Mouse (Mus musculus) heart, embryonic 12.5 days (tissue): Measurements from ENCODE around the gene 4930444G20Rik. TPM values are rescaled to one million over a fixed set of nuclear protein-coding genes. Genes with fewer than 3 reads are reported as not detected.

Experiments
- ATAC-seq: fragments of 200-750 bp; cut with Nextera tagmentation; 2 replicates; pipeline ENCODE4 v1.8.0; 2017; ENCODE audit warnings: moderate TSS enrichment, moderate library complexity; ENCODE audit not compliant: insufficient number of reproducible peaks, low FRiP score
- H3K27ac ChIP-seq: fragments of 300-500 bp; sonication (generic); 2 replicates; pipeline ENCODE4 v1.5.1; 2016; ENCODE audit warnings: mild to moderate bottlenecking, moderate library complexity; ENCODE audit not compliant: poor library complexity, severe bottlenecking
- H3K27me3 ChIP-seq: fragments of 300-500 bp; sonication (generic); replicated peaks from 2 replicates; pipeline ENCODE4 v1.6.1; 2016; ENCODE audit warnings: mild to moderate bottlenecking, moderate library complexity
- H3K36me3 ChIP-seq: fragments of 300-500 bp; sonication (generic); 2 replicates; pipeline ENCODE4 v1.6.1; 2016; ENCODE audit warnings: mild to moderate bottlenecking, moderate library complexity
- H3K4me1 ChIP-seq: fragments of 300-500 bp; sonication (generic); replicated peaks from 2 replicates; pipeline ENCODE4 v1.6.1; 2016; ENCODE audit warnings: mild to moderate bottlenecking
- H3K4me2 ChIP-seq: fragments of 300-500 bp; sonication (generic); 2 replicates; pipeline ENCODE4 v1.6.1; 2016; ENCODE audit warnings: mild to moderate bottlenecking, moderate library complexity
- H3K4me3 ChIP-seq: fragments of 300-500 bp; sonication (generic); 2 replicates; pipeline ENCODE4 v1.5.1; 2016; ENCODE audit warnings: mild to moderate bottlenecking
- H3K9ac ChIP-seq: fragments of 300-500 bp; sonication (generic); 2 replicates; pipeline ENCODE4 v1.6.1; 2016; ENCODE audit warnings: mild to moderate bottlenecking, moderate library complexity
- H3K9me3 ChIP-seq: fragments of 300-500 bp; sonication (generic); replicated peaks from 2 replicates; pipeline ENCODE4 v1.6.1; 2016; ENCODE audit warnings: mild to moderate bottlenecking, moderate library complexity
- WGBS: fragments of 180-500 bp; shearing (Covaris S2); methylation state at CpG from one replicate; pipeline ENCODE4 v1.1.7; 2016; 5-methylcytosine and 5-hydroxymethylcytosine counted together
- polyA plus RNA-seq: library from polyadenylated mRNA; unstranded; fragments of >200 nt; fragmentation: Nextera tagmentation; extraction: Ambion mirVana; gene quantifications from 2 replicates; pipeline ENCODE4 v1.2.1, GENCODE M21; 2016

Gene 4930444G20Rik
- polyA plus RNA-seq, 1 experiment from 2014 or later, result not detected

- no peaks in the 10 kb centered on the region for H3K27me3 ChIP-seq
- H3K4me1 ChIP-seq, result no peaks in the 10 kb centered on the region
- no peak overlapping the region for H3K4me3 ChIP-seq
- no peak overlapping the region for H3K27ac ChIP-seq
- no peak overlapping the region for H3K9ac ChIP-seq
- no peaks in the 10 kb centered on the region for H3K9me3 ChIP-seq
- WGBS, result 91% methylated on average over 4 of the region's 4 CpGs
- no peak for ATAC-seq
- no peak overlapping the region for H3K4me2 ChIP-seq
- no peaks in the 10 kb centered on the region for H3K36me3 ChIP-seq
Observed at GRCm38 (mm10) chr10:22018618-22019017, 49.3 kb downstream of the 4930444G20Rik start.

GRCm38 (mm10) chr10:22017469-22018159 is 50.3 kb downstream of the 4930444G20Rik start:
- no peaks in the 10 kb centered on the region for H3K27me3 ChIP-seq
- no peaks in the 10 kb centered on the region for H3K36me3 ChIP-seq
- no peak overlapping the region for H3K4me2 ChIP-seq
- no peak overlapping the region for H3K4me3 ChIP-seq
- no peak overlapping the region for H3K27ac ChIP-seq
- 67% methylated on average over 16 of the region's 16 CpGs for WGBS
- no peak for ATAC-seq
- H3K9me3 ChIP-seq, result no peaks in the 10 kb centered on the region
- H3K4me1 ChIP-seq, result no peaks in the 10 kb centered on the region
- no peak overlapping the region for H3K9ac ChIP-seq

Other genes with a start within 250 kb of the 4930444G20Rik start
- gene Sgk1, start 185.9 kb downstream of the 4930444G20Rik start, polyA plus RNA-seq, result 24.3 and 26.0 TPM in 2 replicates
- 14.8 TPM in 2 replicates for gene E030030I06Rik, start 81.2 kb upstream of the 4930444G20Rik start, polyA plus RNA-seq
- 4.3 and 5.8 TPM in 2 replicates for gene Raet1e, start 90.5 kb upstream of the 4930444G20Rik start, polyA plus RNA-seq
- gene H60b, start 90.5 kb upstream of the 4930444G20Rik start, polyA plus RNA-seq, result 0.35 and 0.55 TPM in 2 replicates